Mouse (Mus musculus) kidney, adult 2 months (tissue): ENCODE results near the gene Rrn3.

ENCODE experiments used
- CTCF ChIP-seq: fragments of 200-500 bp; conservative IDR thresholded peaks from 2 replicates; pipeline ENCODE4 v1.5.1; 2011; ENCODE audit warnings: low read depth, mild to moderate bottlenecking, control low read depth, low read length, moderate library complexity, mixed read lengths; ENCODE audit not compliant: insufficient read depth, insufficient read length
- POLR2A ChIP-seq: fragments of 200-500 bp; IDR thresholded peaks from one replicate; pipeline ENCODE4 v1.6.1; 2011; ENCODE audit warnings: low read depth, low read length, control low read depth

DNA sequence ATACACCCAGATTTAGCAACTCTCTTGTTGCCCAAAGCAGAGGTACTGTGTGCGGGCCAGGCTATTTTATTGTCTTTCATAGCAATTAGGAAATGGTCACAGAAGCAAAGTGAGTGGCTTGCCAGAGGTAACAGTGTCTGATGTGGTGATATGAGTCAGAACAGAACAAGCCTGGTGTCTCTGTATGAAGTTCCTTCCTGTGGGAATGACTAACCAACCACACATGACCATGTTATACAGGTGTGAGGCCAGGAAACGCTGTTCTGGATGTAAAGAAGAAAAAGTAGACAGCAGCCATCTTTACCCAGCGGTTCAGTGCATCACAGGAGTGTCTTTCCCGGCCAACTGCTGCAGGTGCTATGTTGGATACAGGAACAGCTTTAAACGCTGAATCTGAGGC is 64.5 kb downstream of the Rrn3 start:
- TF ChIP-seq CTCF (no peak), POLR2A (no peak)
